Mouse (Mus musculus) hindbrain, embryonic 11.5 days (tissue): ENCODE measurements at regions not wholly inside any gene's neighbourhood (a gene's known extent, or its start where the extent isn't known, plus 50 kb on each side); places are given as distances from the start of the nearest gene placed in this dataset.

Experiments
- ATAC-seq: fragments of 200-750 bp; cut with Nextera tagmentation; 2 replicates; pipeline ENCODE4 v1.8.0; 2017; ENCODE audit warnings: mild to moderate bottlenecking, moderate TSS enrichment, moderate library complexity; ENCODE audit not compliant: low FRiP score
- DNase-seq: peaks from one replicate; pipeline ENCODE4 v3.0.0-alpha.2; 2015; ENCODE audit warnings: low spot score
- H3K27ac ChIP-seq: fragments of 300-500 bp; sonication (generic); 2 replicates; pipeline ENCODE4 v1.5.1; 2014; ENCODE audit warnings: mild to moderate bottlenecking, low read depth, low read length
- H3K27me3 ChIP-seq: fragments of 300-500 bp; sonication (generic); 2 replicates; pipeline ENCODE4 v1.6.1; 2014; ENCODE audit warnings: mild to moderate bottlenecking, low read length, moderate library complexity, mixed read lengths; ENCODE audit not compliant: control insufficient read depth, insufficient read depth
- H3K36me3 ChIP-seq: fragments of 300-500 bp; sonication (generic); 2 replicates; pipeline ENCODE4 v1.6.1; 2014; ENCODE audit warnings: mild to moderate bottlenecking, low read length, moderate library complexity, mixed read lengths; ENCODE audit not compliant: control insufficient read depth, insufficient read depth
- H3K4me1 ChIP-seq: fragments of 300-500 bp; sonication (generic); replicated peaks from 2 replicates; pipeline ENCODE4 v1.6.1; 2014; ENCODE audit warnings: low read length, mixed read lengths; ENCODE audit not compliant: control insufficient read depth, insufficient read depth
- H3K4me2 ChIP-seq: fragments of 300-500 bp; sonication (generic); replicated peaks from 2 replicates; pipeline ENCODE4 v1.6.1; 2014; ENCODE audit warnings: mild to moderate bottlenecking, low read depth, low read length
- H3K4me3 ChIP-seq: fragments of 300-500 bp; sonication (generic); 2 replicates; pipeline ENCODE4 v1.5.1; 2014; ENCODE audit warnings: low read depth, low read length
- H3K9ac ChIP-seq: fragments of 300-500 bp; sonication (generic); 2 replicates; pipeline ENCODE4 v1.6.1; 2014; ENCODE audit warnings: low read depth, low read length
- H3K9me3 ChIP-seq: fragments of 300-500 bp; sonication (generic); 2 replicates; pipeline ENCODE4 v1.6.1; 2016; ENCODE audit warnings: low read length; ENCODE audit not compliant: control insufficient read depth
- WGBS: fragments of 180-500 bp; shearing (Covaris S2); extraction: QIAGEN DNeasy Blood & Tissue Kit; methylation state at CpG from one replicate; pipeline ENCODE4 v1.1.7; 2014; 5-methylcytosine and 5-hydroxymethylcytosine counted together

- no peaks in the 10 kb centered on the region for H3K9me3 ChIP-seq
- H3K9ac ChIP-seq, result no peak overlapping the region
- H3K27ac ChIP-seq, result no peak overlapping the region
- no peaks in the 10 kb centered on the region for H3K36me3 ChIP-seq
- H3K27me3 ChIP-seq, result no peaks in the 10 kb centered on the region
- H3K4me2 ChIP-seq, result no peak overlapping the region
- ATAC-seq (peak; percentile 43; the same call in 1 of the 2 replicates), DNase-seq (peak; percentile 33)
- H3K4me3 ChIP-seq, result no peak overlapping the region
- H3K4me1 ChIP-seq, result no peaks in the 10 kb centered on the region; the same call in 1 of the 2 replicates
- 76% methylated on average over 1 of the region's 1 CpGs for WGBS
Measured at GRCm38 (mm10) chr4:55148380-55148779, 201.5 kb upstream of the Rad23b start.

GRCm38 (mm10) chr4:55154556-55154955 lies 195.3 kb upstream of the Rad23b start:
- Histone ChIP-seq H3K27ac (no peak overlapping the region), H3K9ac (no peak overlapping the region), H3K4me2 (no peak overlapping the region), H3K4me3 (no peak overlapping the region), H3K36me3 (no peaks in the 10 kb centered on the region), H3K9me3 (no peaks in the 10 kb centered on the region), H3K4me1 (no peaks in the 10 kb centered on the region), H3K27me3 (no peaks in the 10 kb centered on the region)
- ATAC-seq (no peak), DNase-seq (no peak)
- 93% methylated on average over 3 of the region's 3 CpGs for WGBS

GRCm38 (mm10) chr4:55158166-55158739 lies 191.6 kb upstream of the Rad23b start:
- Histone ChIP-seq H3K9ac (no peak overlapping the region), H3K4me1 (no peaks in the 10 kb centered on the region), H3K4me2 (no peak overlapping the region), H3K36me3 (no peaks in the 10 kb centered on the region), H3K27me3 (no peaks in the 10 kb centered on the region), H3K4me3 (no peak overlapping the region), H3K27ac (no peak overlapping the region), H3K9me3 (no peaks in the 10 kb centered on the region)
- WGBS, result 95% methylated on average over 6 of the region's 6 CpGs
- ATAC-seq, result no peak
- no peak for DNase-seq

GRCm38 (mm10) chr4:55166266-55166665 lies 183.6 kb upstream of the Rad23b start:
- no peak for DNase-seq

GRCm38 (mm10) chr4:55169063-55169462 lies 180.8 kb upstream of the Rad23b start:
- H3K36me3 ChIP-seq, result no peaks in the 10 kb centered on the region
- no peak overlapping the region for H3K27ac ChIP-seq
- no peaks in the 10 kb centered on the region for H3K27me3 ChIP-seq
- ATAC-seq, result no peak
- no peak overlapping the region for H3K4me2 ChIP-seq
- DNase-seq, result no peak
- no peak overlapping the region for H3K9ac ChIP-seq
- no peaks in the 10 kb centered on the region for H3K4me1 ChIP-seq
- no peaks in the 10 kb centered on the region for H3K9me3 ChIP-seq
- no peak overlapping the region for H3K4me3 ChIP-seq
- 84% methylated on average over 7 of the region's 7 CpGs for WGBS

More at GRCm38 (mm10) chr4:55166266-55166665, 183.6 kb upstream of the Rad23b start:
- Histone ChIP-seq H3K27ac (no peak overlapping the region), H3K9me3 (no peaks in the 10 kb centered on the region), H3K36me3 (no peaks in the 10 kb centered on the region), H3K4me1 (no peaks in the 10 kb centered on the region), H3K4me3 (no peak overlapping the region), H3K9ac (no peak overlapping the region), H3K4me2 (no peak overlapping the region), H3K27me3 (no peaks in the 10 kb centered on the region)
- 96% methylated on average over 6 of the region's 6 CpGs for WGBS
- ATAC-seq, result no peak

- no peak overlapping the region for H3K4me2 ChIP-seq
- H3K9ac ChIP-seq, result no peak overlapping the region
- no peak overlapping the region for H3K27ac ChIP-seq
- ATAC-seq, result no peak
- 90% methylated on average over 6 of the region's 6 CpGs for WGBS
- DNase-seq, result no peak
- no peaks in the 10 kb centered on the region for H3K27me3 ChIP-seq
- H3K4me3 ChIP-seq, result no peak overlapping the region
- H3K4me1 ChIP-seq, result no peaks in the 10 kb centered on the region
- H3K9me3 ChIP-seq, result no peaks in the 10 kb centered on the region
- no peaks in the 10 kb centered on the region for H3K36me3 ChIP-seq
Measured at GRCm38 (mm10) chr4:55172334-55172891, 177.4 kb upstream of the Rad23b start.

GRCm38 (mm10) chr4:55176026-55176425 lies 173.8 kb upstream of the Rad23b start:
- Histone ChIP-seq H3K4me2 (no peak overlapping the region), H3K27ac (no peak overlapping the region), H3K36me3 (no peaks in the 10 kb centered on the region), H3K27me3 (no peaks in the 10 kb centered on the region), H3K4me1 (no peaks in the 10 kb centered on the region), H3K4me3 (no peak overlapping the region), H3K9ac (no peak overlapping the region), H3K9me3 (no peaks in the 10 kb centered on the region)
- no peak for DNase-seq
- no peak for ATAC-seq
- 73% methylated on average over 3 of the region's 3 CpGs for WGBS

GRCm38 (mm10) chr4:55179456-55179855 lies 170.4 kb upstream of the Rad23b start:
- no peak for DNase-seq
- Histone ChIP-seq H3K4me3 (no peak overlapping the region), H3K9ac (no peak overlapping the region), H3K36me3 (no peaks in the 10 kb centered on the region), H3K27ac (no peak overlapping the region), H3K27me3 (no peaks in the 10 kb centered on the region), H3K4me1 (no peaks in the 10 kb centered on the region), H3K4me2 (no peak overlapping the region), H3K9me3 (no peaks in the 10 kb centered on the region)
- ATAC-seq, result no peak
- WGBS, result 86% methylated on average over 2 of the region's 2 CpGs

GRCm38 (mm10) chr4:55183519-55183918 lies 166.3 kb upstream of the Rad23b start:
- H3K4me1 ChIP-seq, result no peaks in the 10 kb centered on the region
- no peaks in the 10 kb centered on the region for H3K36me3 ChIP-seq
- H3K27ac ChIP-seq, result no peak overlapping the region
- DNase-seq (no peak), ATAC-seq (no peak)
- H3K9ac ChIP-seq, result no peak overlapping the region
- H3K4me3 ChIP-seq, result no peak overlapping the region
- no peaks in the 10 kb centered on the region for H3K27me3 ChIP-seq
- WGBS, result 76% methylated on average over 3 of the region's 3 CpGs
- H3K4me2 ChIP-seq, result no peak overlapping the region
- no peaks in the 10 kb centered on the region for H3K9me3 ChIP-seq
